Mouse (Mus musculus) CD4-positive helper T cell, adult 2 months (primary cell): ENCODE data around the gene Hps5.
A peak's percentile ranks its signal among the peaks of the same experiment; 100 is the strongest.

Experiments used
- DNase-seq: peaks from one replicate; pipeline ENCODE4 v3.0.0-alpha.2; 2012; ENCODE audit warnings: low read depth, missing footprints, low spot score

Hps5 gene

GRCm38 (mm10) chr7:46738561-46739460, 57.1 kb downstream of the Hps5 start:
- no peak for DNase-seq

DNA sequence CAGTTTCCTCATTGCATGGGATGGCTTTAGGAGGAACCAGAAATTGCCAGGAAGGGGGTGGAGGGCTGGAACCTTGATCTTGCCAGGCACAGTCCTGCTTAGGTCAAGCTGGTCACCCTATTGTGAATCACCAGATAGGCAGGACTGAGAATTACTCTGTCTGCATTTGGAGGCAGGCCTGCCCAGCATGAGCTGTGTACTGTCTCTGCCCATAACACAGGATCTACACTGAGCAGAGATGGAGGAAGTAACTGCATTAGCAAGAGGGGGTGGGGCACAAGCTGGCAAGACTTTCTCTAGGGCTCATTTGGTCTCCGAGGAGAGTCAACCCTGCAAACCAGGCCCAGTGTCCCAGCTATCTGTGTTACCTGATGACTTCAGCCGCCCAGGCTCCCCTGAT, 60.9 kb downstream of the Hps5 start:
- no peak for DNase-seq

DNA sequence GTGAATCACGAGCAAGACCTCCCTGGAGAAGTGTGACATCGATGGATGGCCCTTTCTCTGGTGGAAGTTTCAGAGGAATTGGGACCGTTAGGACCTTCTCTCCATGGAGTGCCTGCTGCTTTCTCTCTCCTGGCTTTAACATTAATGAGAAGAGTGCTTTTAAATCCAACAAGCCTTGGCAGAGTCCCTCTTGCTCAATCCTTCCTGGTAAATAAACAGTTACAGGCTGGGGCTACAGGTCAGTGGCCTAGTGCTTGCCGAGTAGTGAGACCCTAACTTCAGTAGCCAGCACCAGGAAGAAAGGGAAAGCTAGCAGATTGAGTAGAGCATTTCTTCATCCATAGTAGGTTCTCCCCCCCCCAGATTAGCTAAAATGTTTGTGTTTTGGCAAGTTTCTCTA, 63.4 kb downstream of the Hps5 start, which contains the start of gene Saa4:
Gene Saa4 (minus strand): TSS at position 146 of the 400 bp plus-strand sequence.
- no peak for DNase-seq

DNA sequence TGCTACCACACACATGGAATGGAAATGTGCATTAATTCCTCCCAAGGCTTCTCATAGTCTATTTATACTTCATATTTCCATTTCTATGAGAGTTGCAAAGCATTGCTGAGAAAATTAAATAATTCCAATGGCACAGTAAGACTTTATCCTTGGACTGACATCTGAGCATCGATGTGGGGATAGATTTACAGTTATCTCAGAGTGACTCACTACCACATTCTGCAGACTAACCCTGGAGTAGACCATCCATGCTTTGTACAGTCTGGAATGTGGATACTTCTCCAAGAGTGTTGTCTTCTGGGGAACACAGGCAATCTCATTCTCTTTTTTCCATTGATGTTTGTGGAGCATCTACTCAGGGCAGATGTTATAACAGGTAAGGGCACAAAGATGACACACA, 68.3 kb downstream of the Hps5 start:
- no peak for DNase-seq

GRCm38 (mm10) chr7:46724396-46724795, 71.5 kb downstream of the Hps5 start:
- DNase-seq = no peak

DNA sequence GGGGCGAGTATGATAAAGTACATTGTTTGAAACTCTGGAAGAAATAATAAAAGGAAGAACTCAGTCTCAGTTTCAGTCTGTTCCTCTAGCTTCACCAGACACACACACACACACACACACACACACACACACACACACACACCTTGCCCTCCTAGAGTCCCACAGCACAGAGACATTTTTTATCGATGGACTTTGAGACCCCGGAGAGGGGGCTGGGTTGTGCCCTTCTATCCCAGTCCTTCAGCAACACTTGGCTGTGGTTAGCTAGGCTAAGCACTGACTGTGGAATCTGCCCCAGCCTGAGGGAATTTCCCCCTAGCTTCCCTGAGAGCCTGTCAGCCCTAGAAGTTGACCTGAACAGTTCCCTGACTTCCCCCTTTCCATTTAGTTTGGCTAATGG, 72.0 kb downstream of the Hps5 start:
- DNase-seq = no peak

GRCm38 (mm10) chr7:46723354-46723753, 72.5 kb downstream of the Hps5 start:
- DNase-seq = no peak

- DNase-seq = no peak
Observed at GRCm38 (mm10) chr7:46720460-46720859, 75.4 kb downstream of the Hps5 start.

- no peak for DNase-seq
Observed at GRCm38 (mm10) chr7:46719526-46719925, 76.3 kb downstream of the Hps5 start.

DNA sequence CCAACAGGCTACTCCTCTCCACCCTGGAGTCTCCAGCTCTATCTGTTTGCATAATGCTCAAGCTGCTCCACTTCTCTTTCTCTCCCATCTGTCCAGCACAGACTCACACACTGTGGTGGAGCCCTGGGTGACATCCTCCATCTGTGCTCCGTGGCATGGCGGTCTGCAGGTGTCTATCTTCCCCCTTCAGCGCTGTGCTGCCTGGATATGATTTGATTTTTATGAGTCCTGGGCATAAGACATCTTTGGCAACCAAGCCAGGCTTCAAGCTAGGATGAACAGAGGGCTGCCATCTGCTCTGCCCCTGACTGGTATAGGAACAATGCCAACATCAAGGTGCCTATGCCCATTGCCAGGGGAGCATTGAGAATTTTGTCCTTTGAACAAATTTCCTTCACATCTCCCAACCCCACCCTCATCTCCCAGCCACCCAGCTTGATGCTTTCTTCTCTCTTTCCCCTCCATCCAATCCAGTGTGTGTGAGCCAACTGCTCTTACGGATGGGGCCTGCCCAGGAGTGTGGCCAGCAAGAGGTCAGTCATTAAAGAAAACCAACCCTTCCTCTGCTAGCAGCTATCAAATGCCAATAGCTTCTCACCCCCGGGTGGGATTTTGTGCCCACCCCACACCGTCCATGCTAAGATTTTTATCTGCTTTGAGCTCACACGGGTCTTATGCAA, 77.1 kb downstream of the Hps5 start:
- DNase-seq = no peak

DNA sequence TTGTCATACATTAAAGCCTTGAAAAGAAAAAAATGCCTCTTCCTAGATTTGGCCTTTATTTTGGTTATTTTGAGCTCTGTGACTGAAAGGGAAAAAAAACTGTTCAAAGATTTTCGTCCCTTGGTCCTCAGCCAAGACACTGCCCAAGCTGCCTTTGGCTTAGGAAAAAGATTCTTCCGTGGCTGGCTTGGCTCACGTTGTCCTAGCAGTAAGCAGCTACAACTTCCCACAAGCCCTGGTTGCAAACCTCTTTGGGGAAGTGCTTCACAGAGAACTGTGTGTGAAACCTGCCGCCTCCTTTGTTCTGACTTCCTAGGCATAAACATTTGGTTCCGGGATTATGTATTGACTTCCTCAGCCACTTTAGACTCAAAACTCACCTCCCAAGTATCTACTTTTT, 79.0 kb downstream of the Hps5 start:
- no peak for DNase-seq

GRCm38 (mm10) chr7:46715600-46715999, 80.3 kb downstream of the Hps5 start, which contains the start of gene Saa3:
Gene Saa3 (minus strand): TSS chr7:46715700.
- DNase-seq = no peak

- peak; percentile 64 for DNase-seq
Observed at GRCm38 (mm10) chr7:46714518-46714917, 81.3 kb downstream of the Hps5 start.

- DNase-seq = no peak
Observed at GRCm38 (mm10) chr7:46712250-46712649, 83.6 kb downstream of the Hps5 start.
